Mouse (Mus musculus) thymus, adult 2 months (tissue): Measurements from ENCODE around the gene Actr2.

Experiments
- CTCF ChIP-seq: fragments of 200-500 bp; IDR thresholded peaks from 2 replicates; pipeline ENCODE4 v1.5.1; 2012; ENCODE audit warnings: mild to moderate bottlenecking, control low read depth, low read length, moderate library complexity, borderline replicate concordance; ENCODE audit not compliant: control insufficient read depth, poor library complexity, insufficient read depth; ENCODE audit errors: extremely low read depth
- POLR2A ChIP-seq: fragments of 200-500 bp; IDR thresholded peaks from 2 replicates; pipeline ENCODE4 v1.6.1; 2012; ENCODE audit warnings: mild to moderate bottlenecking, low read length, control low read depth, moderate library complexity; ENCODE audit not compliant: control insufficient read depth, poor library complexity, insufficient read depth; ENCODE audit errors: extremely low read depth

GRCm38 (mm10) chr11:20086306-20086705, 26.4 kb downstream of the Actr2 start:
- TF ChIP-seq CTCF (no peak), POLR2A (no peak)
